Mouse (Mus musculus): Measurements from ENCODE around the gene Krt222. TPM values are rescaled to one million over a fixed set of nuclear protein-coding genes. Genes with fewer than 3 reads are reported as not detected.

The Krt222 gene
- polyA plus RNA-seq, 1 experiment from 2014 or later, result 0.36 TPM

DNA sequence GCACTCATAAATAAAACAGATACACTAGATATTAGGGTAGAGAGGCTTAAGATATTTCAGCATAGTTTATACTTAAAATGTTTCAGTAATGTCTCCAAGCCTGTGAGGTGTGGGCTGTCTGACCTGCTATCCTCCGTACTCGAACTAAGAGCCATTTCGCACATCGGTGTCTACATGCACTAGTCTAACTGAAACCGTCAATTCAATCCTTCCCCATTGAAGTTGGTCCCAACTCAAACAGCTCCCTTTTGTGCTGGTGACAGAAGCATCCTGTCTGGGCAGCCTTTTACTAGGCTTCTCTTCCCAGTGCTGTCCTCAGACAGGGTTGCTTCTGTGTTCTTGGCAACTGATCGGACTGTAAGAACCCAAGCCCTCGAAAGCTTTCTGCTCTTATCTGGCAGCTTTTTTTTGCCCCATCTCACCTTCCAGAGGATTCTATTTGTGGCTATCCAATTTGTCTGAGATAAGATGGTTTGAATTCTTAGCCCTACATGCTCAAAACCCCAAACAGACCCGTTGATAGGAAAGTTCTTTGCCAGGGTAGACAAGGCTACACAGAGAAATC lies 35.7 kb downstream of the Krt222 start:
- Histone ChIP-seq H3K27ac (no peak overlapping the region), H3K4me3 (no peak overlapping the region), H3K9me3 (no peaks in the 10 kb centered on the region), H3K4me1 (no peaks in the 10 kb centered on the region), H3K4me2 (no peak overlapping the region), H3K36me3 (peaks cover 38% of the 10 kb centered on the region), H3K27me3 (no peaks in the 10 kb centered on the region), H3K9ac (no peak overlapping the region)
- 81% methylated on average over 8 of the region's 8 CpGs for WGBS
- ATAC-seq (ENCODE audit: insufficient number of reproducible peaks, low FRiP score, low TSS enrichment, low read depth), result no peak

DNA sequence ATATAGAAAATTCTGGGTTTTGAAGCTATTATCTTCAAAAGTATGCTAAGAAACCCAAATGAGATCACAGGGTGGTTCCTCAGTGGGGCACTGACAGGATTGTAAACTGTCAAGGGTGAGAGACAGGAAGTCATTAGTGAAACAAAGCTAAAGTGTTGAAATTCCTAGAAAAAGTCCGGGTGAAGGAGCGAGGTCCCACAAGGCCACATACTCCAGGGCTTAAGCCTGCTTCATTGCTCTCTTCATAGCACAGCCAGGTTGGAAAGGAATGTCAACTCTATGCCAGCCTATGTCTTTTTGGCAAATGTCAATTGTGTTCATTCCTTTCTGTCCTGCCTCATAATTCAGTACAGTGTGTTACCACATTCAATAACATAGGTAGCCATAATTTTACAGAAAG lies 36.4 kb downstream of the Krt222 start:
- WGBS, result 15% methylated on average over 2 of the region's 2 CpGs
- Histone ChIP-seq H3K9ac (no peak overlapping the region), H3K36me3 (peaks cover 31% of the 10 kb centered on the region), H3K4me2 (no peak overlapping the region), H3K9me3 (no peaks in the 10 kb centered on the region), H3K27me3 (no peaks in the 10 kb centered on the region), H3K27ac (no peak overlapping the region), H3K4me3 (no peak overlapping the region), H3K4me1 (no peaks in the 10 kb centered on the region)
- no peak for ATAC-seq (ENCODE audit: insufficient number of reproducible peaks, low FRiP score, low TSS enrichment, low read depth)

DNA sequence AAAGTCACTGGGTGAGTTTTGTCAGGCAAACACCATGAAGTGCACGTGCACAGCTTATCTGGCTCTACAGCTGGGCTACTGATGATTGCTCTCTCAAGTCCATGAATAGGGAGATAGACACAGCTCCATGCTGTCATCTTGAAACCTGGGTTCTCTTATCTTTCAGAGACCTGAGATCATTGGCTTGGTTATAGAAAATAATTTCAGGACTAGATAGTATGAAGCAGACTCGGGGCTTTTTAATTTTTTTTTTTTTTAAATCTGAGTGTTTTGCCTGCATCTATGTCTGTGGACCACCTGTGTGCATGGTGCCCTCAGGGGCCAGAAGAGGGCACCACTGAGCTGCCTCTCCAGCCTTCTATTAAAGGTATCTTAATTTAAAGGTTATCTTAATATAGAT lies 36.9 kb downstream of the Krt222 start:
- 30% methylated on average over 2 of the region's 2 CpGs for WGBS

DNA sequence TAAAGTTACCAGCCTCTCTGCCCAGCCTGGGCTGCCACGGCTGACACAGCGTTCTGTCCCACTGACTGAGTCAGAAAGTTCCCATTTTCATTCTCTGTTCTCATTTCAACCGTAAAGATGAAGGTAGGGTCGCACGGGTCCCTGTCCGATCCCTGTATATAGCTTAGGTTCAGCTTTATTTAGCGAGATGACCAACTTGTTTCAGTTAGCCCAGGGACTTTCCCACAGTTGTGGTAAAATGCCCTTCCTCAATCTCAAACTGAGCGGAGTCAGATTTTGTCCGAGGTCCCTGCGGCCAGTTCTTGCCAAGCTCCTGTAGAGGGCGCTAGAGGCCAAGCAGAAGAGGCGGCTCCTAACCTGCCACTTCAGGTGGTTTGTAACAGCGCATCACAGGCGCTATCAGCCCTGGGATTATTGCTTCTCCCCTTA lies 54.7 kb downstream of the Krt222 start:
- Histone ChIP-seq H3K4me2 (no peak overlapping the region), H3K27ac (no peak overlapping the region), H3K4me3 (no peak overlapping the region), H3K4me1 (0 out of 2 replicates have a peak, but pooled peaks cover 6% of the 10 kb centered on the region), H3K9ac (no peak overlapping the region), H3K9me3 (no peaks in the 10 kb centered on the region), H3K27me3 (0 out of 2 replicates have a peak, but pooled peaks cover 3% of the 10 kb centered on the region), H3K36me3 (no peaks in the 10 kb centered on the region)
- 24% methylated on average over 14 of the region's 14 CpGs for WGBS
- no peak for ATAC-seq (ENCODE audit: insufficient number of reproducible peaks, low FRiP score, low TSS enrichment, low read depth)

More for the DNA sequence above, 36.9 kb downstream of the Krt222 start:
- H3K9ac ChIP-seq, result no peak overlapping the region
- H3K9me3 ChIP-seq, result no peaks in the 10 kb centered on the region
- H3K27ac ChIP-seq, result no peak overlapping the region
- H3K27me3 ChIP-seq, result no peaks in the 10 kb centered on the region
- H3K4me3 ChIP-seq, result no peak overlapping the region
- ATAC-seq (ENCODE audit: insufficient number of reproducible peaks, low FRiP score, low TSS enrichment, low read depth), result no peak
- H3K36me3 ChIP-seq, result peaks cover 26% of the 10 kb centered on the region
- H3K4me2 ChIP-seq, result no peak overlapping the region
- no peaks in the 10 kb centered on the region for H3K4me1 ChIP-seq

DNA sequence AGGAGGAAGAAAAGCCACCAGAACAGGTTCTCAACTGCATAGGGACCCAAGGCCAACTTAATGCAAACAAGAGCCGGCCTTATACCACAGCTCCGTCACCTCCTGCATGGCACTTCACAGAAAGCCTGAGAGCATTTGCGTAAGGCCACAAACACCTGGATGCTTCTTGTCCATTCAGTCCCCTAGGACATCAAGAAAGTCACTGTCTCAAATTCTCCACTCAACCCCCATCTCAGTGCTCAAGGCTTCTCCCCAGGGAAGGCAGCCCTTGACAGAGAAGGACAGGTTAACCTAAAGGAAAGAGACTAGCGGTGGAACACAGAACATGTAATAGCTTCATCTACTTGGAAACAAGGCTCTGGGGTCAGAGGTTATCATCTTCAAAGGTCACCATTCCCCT lies 56.5 kb downstream of the Krt222 start:
- Histone ChIP-seq H3K27me3 (0 out of 2 replicates have a peak, but pooled peaks cover 3% of the 10 kb centered on the region), H3K27ac (no peak overlapping the region), H3K36me3 (no peaks in the 10 kb centered on the region), H3K9me3 (no peaks in the 10 kb centered on the region), H3K4me1 (0 out of 2 replicates have a peak, but pooled peaks cover 6% of the 10 kb centered on the region), H3K4me3 (no peak overlapping the region), H3K9ac (no peak overlapping the region), H3K4me2 (no peak overlapping the region)
- 79% methylated on average over 4 of the region's 4 CpGs for WGBS
- no peak for ATAC-seq (ENCODE audit: insufficient number of reproducible peaks, low FRiP score, low TSS enrichment, low read depth)

DNA sequence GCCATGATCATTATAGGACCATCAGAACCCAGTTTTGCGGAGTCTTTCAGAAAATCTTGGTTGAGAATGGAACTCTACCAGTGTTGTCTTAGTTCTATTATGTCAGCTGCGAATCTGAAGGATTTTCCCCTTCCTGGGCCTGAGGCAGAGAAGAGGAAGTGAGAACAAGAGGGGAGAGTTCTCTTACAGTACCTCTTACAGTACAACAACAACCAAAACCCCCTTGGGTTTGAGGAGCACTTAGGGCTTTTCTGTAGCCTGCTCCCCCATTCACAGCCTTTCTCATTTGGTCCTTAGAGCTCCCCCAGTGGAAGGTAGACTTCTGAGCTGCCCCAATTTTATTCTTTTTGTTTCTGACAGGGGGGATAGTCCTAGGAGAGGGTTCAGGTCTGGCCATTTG lies 57.0 kb downstream of the Krt222 start:
- Histone ChIP-seq H3K36me3 (no peaks in the 10 kb centered on the region), H3K9me3 (no peaks in the 10 kb centered on the region)
- ATAC-seq (ENCODE audit: insufficient number of reproducible peaks, low FRiP score, low TSS enrichment, low read depth), result no peak

More for the DNA sequence above, 57.0 kb downstream of the Krt222 start:
- Histone ChIP-seq H3K27ac (no peak overlapping the region), H3K4me2 (no peak overlapping the region), H3K4me3 (no peak overlapping the region), H3K27me3 (0 out of 2 replicates have a peak, but pooled peaks cover 3% of the 10 kb centered on the region), H3K4me1 (0 out of 2 replicates have a peak, but pooled peaks cover 6% of the 10 kb centered on the region), H3K9ac (no peak overlapping the region)
- 77% methylated on average over 2 of the region's 2 CpGs for WGBS

Other genes with a start within 250 kb of the Krt222 start
- gene Top2a, start 219.9 kb downstream of the Krt222 start, polyA plus RNA-seq (2015; fragmentation: Nextera tagmentation; extraction: Ambion mirVana), result 162 and 178 TPM in 2 replicates
- gene Igfbp4, start 202.8 kb downstream of the Krt222 start, polyA plus RNA-seq (2015; fragmentation: Nextera tagmentation; extraction: Ambion mirVana), result 1,243 and 1,296 TPM in 2 replicates
- gene Tns4, start 154.8 kb downstream of the Krt222 start, polyA plus RNA-seq (2015; fragmentation: Nextera tagmentation; extraction: Ambion mirVana), result 1.9 and 2.1 TPM in 2 replicates
- gene Ccr7, start 89.0 kb downstream of the Krt222 start, polyA plus RNA-seq (2015; fragmentation: Nextera tagmentation; extraction: Ambion mirVana), result 0.38 and 0.48 TPM in 2 replicates
- 224 and 241 TPM in 2 replicates for gene Smarce1, start 13.1 kb downstream of the Krt222 start, polyA plus RNA-seq (2015; fragmentation: Nextera tagmentation; extraction: Ambion mirVana)
- gene Krt24, start 41.2 kb upstream of the Krt222 start, polyA plus RNA-seq (2015; fragmentation: Nextera tagmentation; extraction: Ambion mirVana), result 0.23 and 0.25 TPM in 2 replicates
- gene Krt25, start 78.9 kb upstream of the Krt222 start, polyA plus RNA-seq (2015; fragmentation: Nextera tagmentation; extraction: Ambion mirVana), result not detected in 2 replicates
- gene Krt26, start 93.9 kb upstream of the Krt222 start, polyA plus RNA-seq (2015; fragmentation: Nextera tagmentation; extraction: Ambion mirVana), result not detected in 2 replicates
- not detected in 2 replicates for gene Krt27, start 107.0 kb upstream of the Krt222 start, polyA plus RNA-seq (2015; fragmentation: Nextera tagmentation; extraction: Ambion mirVana)
- gene Krt28, start 130.8 kb upstream of the Krt222 start, polyA plus RNA-seq (2015; fragmentation: Nextera tagmentation; extraction: Ambion mirVana), result 0.14 and 0.17 TPM in 2 replicates
- 625 and 642 TPM in 2 replicates for gene Krt10, start 145.3 kb upstream of the Krt222 start, polyA plus RNA-seq (2015; fragmentation: Nextera tagmentation; extraction: Ambion mirVana)
- gene Krt12, start 178.2 kb upstream of the Krt222 start, polyA plus RNA-seq (2015; fragmentation: Nextera tagmentation; extraction: Ambion mirVana), result 0.15 and 0.61 TPM in 2 replicates
- gene Krt20, start 194.1 kb upstream of the Krt222 start, polyA plus RNA-seq (2015; fragmentation: Nextera tagmentation; extraction: Ambion mirVana), result 0.20 and 0.32 TPM in 2 replicates
- 23.0 and 24.2 TPM in 2 replicates for gene Krt23, start 249.1 kb upstream of the Krt222 start, polyA plus RNA-seq (2015; fragmentation: Nextera tagmentation; extraction: Ambion mirVana)